Mouse (Mus musculus) hindbrain, embryonic 14.5 days (tissue): ENCODE results near the gene Olfr68. TPM values are rescaled to one million over a fixed set of nuclear protein-coding genes. Genes with fewer than 3 reads are reported as not detected.
"Not testable (repeated sequence)": the region's sequence is repeated elsewhere in the genome, so short reads cannot be mapped to it uniquely, and the experiment has no call there.

Experiments used
- ATAC-seq: fragments of 200-750 bp; cut with Nextera tagmentation; 2 replicates; pipeline ENCODE4 v1.8.0; 2017; ENCODE audit warnings: moderate number of reproducible peaks, mild to moderate bottlenecking, moderate TSS enrichment, moderate library complexity; ENCODE audit not compliant: low FRiP score
- DNase-seq: peaks from one replicate; pipeline ENCODE4 v3.0.0-alpha.2; 2015; ENCODE audit warnings: low spot score
- H3K27ac ChIP-seq: fragments of 300-500 bp; sonication (generic); 2 replicates; pipeline ENCODE4 v1.5.1; 2014; ENCODE audit warnings: mild to moderate bottlenecking, moderate library complexity
- H3K27me3 ChIP-seq: fragments of 300-500 bp; sonication (generic); 2 replicates; pipeline ENCODE4 v1.6.1; 2014; ENCODE audit warnings: mild to moderate bottlenecking, low read length, mixed read lengths; ENCODE audit not compliant: control insufficient read depth, insufficient read depth
- H3K36me3 ChIP-seq: fragments of 300-500 bp; sonication (generic); replicated peaks from 2 replicates; pipeline ENCODE4 v1.6.1; 2014; ENCODE audit not compliant: control insufficient read depth, insufficient read depth
- H3K4me1 ChIP-seq: fragments of 300-500 bp; sonication (generic); replicated peaks from 2 replicates; pipeline ENCODE4 v1.6.1; 2014; ENCODE audit warnings: antibody characterized with exemption, low read length, mixed read lengths; ENCODE audit not compliant: control insufficient read depth, insufficient read depth
- H3K4me2 ChIP-seq: fragments of 300-500 bp; sonication (generic); replicated peaks from 2 replicates; pipeline ENCODE4 v1.6.1; 2014; ENCODE audit warnings: mild to moderate bottlenecking, moderate library complexity
- H3K4me3 ChIP-seq: fragments of 300-500 bp; sonication (generic); replicated peaks from 2 replicates; pipeline ENCODE4 v1.5.1; 2014; ENCODE audit warnings: mild to moderate bottlenecking, low read length
- H3K9ac ChIP-seq: fragments of 300-500 bp; sonication (generic); 2 replicates; pipeline ENCODE4 v1.6.1; 2014
- H3K9me3 ChIP-seq: fragments of 300-500 bp; sonication (generic); 2 replicates; pipeline ENCODE4 v1.6.1; 2016; ENCODE audit warnings: low read length; ENCODE audit not compliant: control insufficient read depth
- WGBS: fragments of 180-500 bp; shearing (Covaris S2); extraction: QIAGEN DNeasy Blood & Tissue Kit; methylation state at CpG from one replicate; pipeline ENCODE4 v1.1.7; 2014; 5-methylcytosine and 5-hydroxymethylcytosine counted together
- polyA plus RNA-seq: library from polyadenylated mRNA; unstranded; fragments of >200 nt; fragmentation: Nextera tagmentation; extraction: Ambion mirVana; gene quantifications from 2 replicates; pipeline ENCODE4 v1.2.1, GENCODE M21; 2014

The Olfr68 gene
- polyA plus RNA-seq, 1 experiment from 2014 or later = not detected

DNA sequence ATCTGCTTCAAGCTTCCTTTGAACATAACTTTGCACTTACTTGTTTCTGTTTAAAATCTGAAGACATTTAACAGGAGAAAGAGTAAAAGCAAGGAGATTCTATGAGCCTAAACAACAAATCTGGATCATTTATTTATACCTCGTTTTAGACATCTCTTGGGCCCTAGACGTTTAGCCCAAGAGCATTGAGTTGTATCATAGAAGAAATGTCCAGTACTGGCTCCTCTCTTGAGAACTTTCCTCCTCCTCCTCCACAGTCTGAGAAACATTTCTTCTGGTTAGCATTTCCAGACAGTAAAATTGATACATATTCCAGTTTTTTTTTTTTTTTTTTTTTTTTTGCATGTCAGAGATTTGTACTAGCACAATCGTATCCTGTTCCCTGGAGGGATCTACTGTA lies 12.2 kb upstream of the Olfr68 start, which contains the start of gene Olfr67:
Gene Olfr67, minus strand, starts transcription at position 101 of the 400 bp plus-strand sequence.
- no peak within 1 kb of the TSS for H3K9ac ChIP-seq
- no peak for DNase-seq
- H3K27ac ChIP-seq = no peak within 1 kb of the TSS
- no peaks in the 10 kb centered on the region for H3K4me1 ChIP-seq
- no peak within 1 kb of the TSS for H3K4me3 ChIP-seq
- WGBS = 80% methylated on average over 3 of the region's 3 CpGs
- no peaks in the 10 kb centered on the region for H3K9me3 ChIP-seq
- H3K36me3 ChIP-seq = no peaks in the 10 kb centered on the region
- H3K27me3 ChIP-seq = no peaks in the 10 kb centered on the region
- H3K4me2 ChIP-seq = no peak within 1 kb of the TSS
- ATAC-seq = no peak

- H3K9ac ChIP-seq, H3K36me3 ChIP-seq, H3K4me1 ChIP-seq, H3K27me3 ChIP-seq, DNase-seq, H3K9me3 ChIP-seq, H3K4me2 ChIP-seq, H3K4me3 ChIP-seq, ATAC-seq, H3K27ac ChIP-seq: not testable (repeated sequence)
- WGBS = 89% methylated on average over 4 of the region's 4 CpGs
Observed at GRCm38 (mm10) chr7:103777652-103778051, 1.8 kb downstream of the Olfr68 start.

DNA sequence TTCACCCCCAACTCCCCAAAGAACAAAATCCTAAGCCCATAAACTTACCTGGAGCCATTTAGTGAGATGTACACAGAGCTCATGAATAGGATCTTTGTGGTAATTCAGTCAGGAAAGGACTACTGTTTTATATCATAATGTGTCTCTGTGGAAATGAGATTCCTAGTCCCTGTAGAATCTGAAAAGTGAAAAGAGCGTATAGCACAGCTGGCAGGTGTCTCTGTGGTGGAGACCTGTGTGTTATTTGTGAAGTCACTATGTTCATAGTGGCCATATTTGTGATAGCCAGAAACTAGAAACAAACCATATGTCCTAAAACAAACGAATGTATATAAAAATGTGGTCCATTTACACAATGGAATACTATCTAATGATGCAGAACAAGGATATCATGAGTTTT lies 8.0 kb downstream of the Olfr68 start, which contains the start of gene Olfr69:
Gene Olfr69, minus strand, starts transcription at position 101 of the 400 bp plus-strand sequence.
- DNase-seq = no peak
- no peaks in the 10 kb centered on the region for H3K27me3 ChIP-seq
- H3K4me1 ChIP-seq = no peaks in the 10 kb centered on the region
- no peak within 1 kb of the TSS for H3K4me3 ChIP-seq
- no peak for ATAC-seq
- no peak within 1 kb of the TSS for H3K9ac ChIP-seq
- no peak within 1 kb of the TSS for H3K4me2 ChIP-seq
- 89% methylated on average over 2 of the region's 2 CpGs for WGBS
- H3K36me3 ChIP-seq = no peaks in the 10 kb centered on the region
- H3K27ac ChIP-seq = no peak within 1 kb of the TSS
- H3K9me3 ChIP-seq = no peaks in the 10 kb centered on the region

- not testable (repeated sequence) for H3K4me1 ChIP-seq, H3K9me3 ChIP-seq, H3K36me3 ChIP-seq, ATAC-seq, H3K4me2 ChIP-seq, H3K27ac ChIP-seq, H3K9ac ChIP-seq, H3K27me3 ChIP-seq, H3K4me3 ChIP-seq, DNase-seq
- 93% methylated on average over 6 of the region's 6 CpGs for WGBS
Observed at GRCm38 (mm10) chr7:103767687-103768086, 11.8 kb downstream of the Olfr68 start.

GRCm38 (mm10) chr7:103762212-103762611 lies 17.3 kb downstream of the Olfr68 start:
- 92% methylated on average over 6 of the region's 6 CpGs for WGBS
- H3K9me3 ChIP-seq, H3K4me3 ChIP-seq, H3K36me3 ChIP-seq, H3K27ac ChIP-seq, H3K4me1 ChIP-seq, H3K9ac ChIP-seq, H3K4me2 ChIP-seq, DNase-seq, H3K27me3 ChIP-seq, ATAC-seq: not testable (repeated sequence)

GRCm38 (mm10) chr7:103757233-103757632 lies 22.3 kb downstream of the Olfr68 start, which contains the start of gene Olfr630:
Gene Olfr630, minus strand, starts transcription at chr7:103757333.
- no peak within 1 kb of the TSS for H3K4me3 ChIP-seq
- ATAC-seq (no peak), DNase-seq (no peak)
- H3K4me1 ChIP-seq = no peaks in the 10 kb centered on the region
- no peak within 1 kb of the TSS for H3K27ac ChIP-seq
- H3K27me3 ChIP-seq = no peaks in the 10 kb centered on the region
- H3K9ac ChIP-seq = no peak within 1 kb of the TSS
- no peaks in the 10 kb centered on the region for H3K9me3 ChIP-seq
- WGBS = 47% methylated on average over 2 of the region's 2 CpGs
- H3K36me3 ChIP-seq = no peaks in the 10 kb centered on the region
- no peak within 1 kb of the TSS for H3K4me2 ChIP-seq

- Histone ChIP-seq H3K27ac (no peak within 1 kb of the TSS), H3K9me3 (peaks cover 5% of the 10 kb centered on the region; the same call in 1 of the 2 replicates), H3K4me2 (no peak within 1 kb of the TSS), H3K9ac (no peak within 1 kb of the TSS), H3K36me3 (no peaks in the 10 kb centered on the region), H3K4me1 (no peaks in the 10 kb centered on the region), H3K27me3 (no peaks in the 10 kb centered on the region), H3K4me3 (no peak within 1 kb of the TSS)
- no peak for ATAC-seq
- 85% methylated on average over 2 of the region's 2 CpGs for WGBS
- DNase-seq = no peak
Observed at GRCm38 (mm10) chr7:103744843-103745242, 34.7 kb downstream of the Olfr68 start, which contains the start of gene Olfr629. Gene Olfr629, minus strand, starts transcription at chr7:103744943.

DNA sequence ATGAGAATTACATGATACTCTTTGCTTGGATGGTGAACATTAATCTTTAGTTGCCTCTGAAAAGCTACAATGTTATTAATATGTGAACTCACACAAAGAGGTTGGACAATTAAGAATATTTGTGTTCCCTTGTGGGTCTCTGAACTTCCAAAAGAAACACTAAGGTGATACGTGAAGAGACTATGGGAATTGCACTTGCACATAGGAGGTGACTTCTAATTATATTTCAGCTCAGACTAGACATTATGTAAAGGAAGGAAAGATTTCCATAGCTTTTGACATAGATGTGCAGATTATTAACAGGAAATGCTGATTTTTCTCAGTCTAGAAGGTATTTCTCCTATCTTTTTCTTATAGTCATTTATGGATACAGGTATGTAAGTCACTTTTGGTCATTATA lies 49.4 kb downstream of the Olfr68 start, which contains the start of gene Olfr628:
Gene Olfr628, plus strand, starts transcription at position 301 of the 400 bp plus-strand sequence.
- no peak within 1 kb of the TSS for H3K9ac ChIP-seq
- H3K4me3 ChIP-seq = no peak within 1 kb of the TSS
- H3K4me1 ChIP-seq = no peaks in the 10 kb centered on the region
- DNase-seq (no peak), ATAC-seq (no peak)
- no peaks in the 10 kb centered on the region for H3K36me3 ChIP-seq
- no peak within 1 kb of the TSS for H3K4me2 ChIP-seq
- no peak within 1 kb of the TSS for H3K27ac ChIP-seq
- no peaks in the 10 kb centered on the region for H3K27me3 ChIP-seq
- H3K9me3 ChIP-seq = no peaks in the 10 kb centered on the region
- WGBS = 95% methylated on average over 1 of the region's 1 CpGs
